8 mouse cellular contexts compared by ENCODE assay signal in genomic region chr13:24937839-24938166, GRCm38 (mm10). TPM values are rescaled to one million over a fixed set of nuclear protein-coding genes. Genes with fewer than 3 reads are reported as not detected.
A peak's percentile ranks its signal among the peaks of the same experiment; 100 is the strongest.
DNase-seq lines count a peak whose midpoint lies in the region; ATAC-seq and TF ChIP-seq lines count a peak whose summit lies in the region.

No protein-coding gene starts in this region.

- H3K9ac ChIP-seq in kidney, postnatal 0 days (ENCODE audit: low read depth, low read length) = peak overlapping the region; percentile 96
- peak overlapping the region; percentile 90 for H3K9ac ChIP-seq in intestine, embryonic 14.5 days (ENCODE audit: low read length)
- peak overlapping the region; percentile 77 for H3K9ac ChIP-seq in midbrain, postnatal 0 days (replicated peaks; ENCODE audit: low read length, poor library complexity, severe bottlenecking)

- peak overlapping the region; percentile 96 for H3K4me3 ChIP-seq in kidney, postnatal 0 days (replicated peaks; ENCODE audit: low read depth, low read length)
- H3K4me3 ChIP-seq in cortical plate, adult 2 months (ENCODE audit: insufficient read depth, low read length) = peak overlapping the region; percentile 88
- H3K4me3 ChIP-seq in intestine, embryonic 14.5 days (ENCODE audit: low read depth, low read length) = peak overlapping the region; percentile 72
- peak overlapping the region; percentile 50 for H3K4me3 ChIP-seq in midbrain, postnatal 0 days (ENCODE audit: low read depth, low read length)

- no peaks in the 10 kb centered on the region for H3K9me3 ChIP-seq in kidney, postnatal 0 days (replicated peaks; ENCODE audit: low read length)
- no peaks in the 10 kb centered on the region for H3K9me3 ChIP-seq in intestine, embryonic 14.5 days (ENCODE audit: control insufficient read depth, low read length)
- no peaks in the 10 kb centered on the region for H3K9me3 ChIP-seq in midbrain, postnatal 0 days (ENCODE audit: low read length)

- 17% methylated on average over 12 of the region's 12 CpGs for WGBS in kidney, postnatal 0 days
- WGBS in intestine, embryonic 14.5 days = 20% methylated on average over 12 of the region's 12 CpGs
- WGBS in midbrain, postnatal 0 days = 14% methylated on average over 12 of the region's 12 CpGs

- ATAC-seq in kidney, postnatal 0 days (replicated peaks; ENCODE audit: low FRiP score, low read depth) = peak; percentile 8; the same call in 1 of the 2 replicates
- peak; percentile 20; the same call in 1 of the 2 replicates for ATAC-seq in intestine, embryonic 14.5 days (replicated peaks; ENCODE audit: low FRiP score, low TSS enrichment, low read depth)
- peak; percentile 35; the same call in 1 of the 2 replicates for ATAC-seq in midbrain, postnatal 0 days (ENCODE audit: low FRiP score)

- H3K36me3 ChIP-seq in kidney, postnatal 0 days (ENCODE audit: insufficient read depth, low read length) = no peaks in the 10 kb centered on the region
- H3K36me3 ChIP-seq in intestine, embryonic 14.5 days (ENCODE audit: control insufficient read depth, insufficient read depth, low read length) = no peaks in the 10 kb centered on the region
- H3K36me3 ChIP-seq in midbrain, postnatal 0 days (ENCODE audit: insufficient read depth, low read length) = no peaks in the 10 kb centered on the region

- TF ChIP-seq CTCF in kidney, postnatal 0 days (IDR thresholded peaks at IDR 0.05; ENCODE audit: low read depth) = no peak
- no peak for TF ChIP-seq CTCF in cortical plate, adult 2 months (IDR thresholded peaks at IDR 0.05; ENCODE audit: extremely low read depth, insufficient read depth, low read length)
- TF ChIP-seq CTCF in midbrain, postnatal 0 days (IDR thresholded peaks at IDR 0.05) = no peak

- no peak for TF ChIP-seq POLR2A in cortical plate, adult 2 months (IDR thresholded peaks at IDR 0.05; ENCODE audit: extremely low read depth, insufficient read depth, low read length)

- peak overlapping the region; percentile 87; the same call in 1 of the 2 replicates for H3K27ac ChIP-seq in kidney, postnatal 0 days
- H3K27ac ChIP-seq in cortical plate, adult 2 months (ENCODE audit: insufficient read depth, low read length) = peak overlapping the region; percentile 24; the same call in 1 of the 2 replicates
- H3K27ac ChIP-seq in intestine, embryonic 14.5 days (ENCODE audit: low read depth) = peak overlapping the region; percentile 91; the same call in 1 of the 2 replicates
- H3K27ac ChIP-seq in midbrain, postnatal 0 days (ENCODE audit: low read depth, low read length) = peak overlapping the region; percentile 79

- no peaks in the 10 kb centered on the region for H3K4me1 ChIP-seq in kidney, postnatal 0 days (replicated peaks; ENCODE audit: insufficient read depth, low read length)
- H3K4me1 ChIP-seq in cortical plate, adult 2 months (ENCODE audit: control insufficient read depth, insufficient read depth, low read length) = peaks cover 5% of the 10 kb centered on the region; the same call in 1 of the 2 replicates
- H3K4me1 ChIP-seq in intestine, embryonic 14.5 days (replicated peaks; ENCODE audit: control insufficient read depth, insufficient read depth, low read length) = no peaks in the 10 kb centered on the region
- H3K4me1 ChIP-seq in midbrain, postnatal 0 days (ENCODE audit: insufficient read depth, low read length) = peaks cover 15% of the 10 kb centered on the region; the same call in 1 of the 2 replicates

- no peaks in the 10 kb centered on the region for H3K27me3 ChIP-seq in kidney, postnatal 0 days (ENCODE audit: insufficient read depth, low read length)
- H3K27me3 ChIP-seq in intestine, embryonic 14.5 days (replicated peaks; ENCODE audit: control insufficient read depth, insufficient read depth, low read length) = no peaks in the 10 kb centered on the region
- H3K27me3 ChIP-seq in midbrain, postnatal 0 days (ENCODE audit: insufficient read depth, low read length) = no peaks in the 10 kb centered on the region

- peak overlapping the region; percentile 75 for H3K4me2 ChIP-seq in kidney, postnatal 0 days (ENCODE audit: low read length)
- peak overlapping the region; percentile 59 for H3K4me2 ChIP-seq in intestine, embryonic 14.5 days (ENCODE audit: low read length)
- H3K4me2 ChIP-seq in midbrain, postnatal 0 days (ENCODE audit: low read depth, low read length, poor library complexity, severe bottlenecking) = peak overlapping the region; percentile 48

- DNase-seq in kidney, postnatal 0 days (ENCODE audit: low spot score) = no peak
- no peak for DNase-seq in kidney, postnatal 4 days
- no peak for DNase-seq in intestine, embryonic 14.5 days (ENCODE audit: low spot score)
- DNase-seq in midbrain, postnatal 0 days (ENCODE audit: low spot score) = no peak
- DNase-seq in yolk sac, embryonic 10.5 days (ENCODE audit: low spot score) = no peak
- no peak for DNase-seq in cerebellum, adult 9-10 months
- no peak for DNase-seq in adrenal gland, postnatal 25 days

RNA-seq across cellular contexts. Expression of gene Aldh5a1, which starts 0.3 kb away (rescaled TPM):
- 7.6 and 7.9 TPM in 2 replicates for polyA plus RNA-seq in kidney, postnatal 0 days (2015; fragmentation: Nextera tagmentation; extraction: Ambion mirVana)
- polyA plus RNA-seq in cortical plate, adult 2 months (2012; rRNA removed) = 39.0 TPM in 2 replicates
- polyA plus RNA-seq in intestine, embryonic 14.5 days (2014; fragmentation: Nextera tagmentation; extraction: Ambion mirVana) = 10.3 and 11.5 TPM in 2 replicates
- 45.8 and 53.8 TPM in 2 replicates for total RNA-seq in midbrain, postnatal 0 days (2014; rRNA removed)
- 14.6 and 15.4 TPM in 2 replicates for polyA plus RNA-seq in midbrain, postnatal 0 days (2015; fragmentation: Nextera tagmentation; extraction: Ambion mirVana)
- total RNA-seq in adrenal gland, postnatal 25 days (2021) = 16.7 and 21.9 TPM in 2 replicates

RNA-seq across cellular contexts. Expression of gene Gpld1, which starts 5.1 kb away (rescaled TPM):
- 0.71 and 0.86 TPM in 2 replicates for polyA plus RNA-seq in kidney, postnatal 0 days (2015; fragmentation: Nextera tagmentation; extraction: Ambion mirVana)
- 21.7 and 22.6 TPM in 2 replicates for polyA plus RNA-seq in cortical plate, adult 2 months (2012; rRNA removed)
- 2.5 and 3.0 TPM in 2 replicates for polyA plus RNA-seq in intestine, embryonic 14.5 days (2014; fragmentation: Nextera tagmentation; extraction: Ambion mirVana)
- 5.5 and 6.3 TPM in 2 replicates for total RNA-seq in midbrain, postnatal 0 days (2014; rRNA removed)
- 2.6 and 3.8 TPM in 2 replicates for polyA plus RNA-seq in midbrain, postnatal 0 days (2015; fragmentation: Nextera tagmentation; extraction: Ambion mirVana)
- 5.6 and 7.9 TPM in 2 replicates for total RNA-seq in adrenal gland, postnatal 25 days (2021)

Comparison
In these comparisons a context has a peak if more than half of its experiments do, and no peak if none do; other contexts are left out.
1. H3K27ac ChIP-seq: peak in every context shown above with its lines; median percentile 91 in intestine, embryonic 14.5 days; 87 in kidney, postnatal 0 days; 79 in midbrain, postnatal 0 days; 24 in cortical plate, adult 2 months.